Mouse (Mus musculus): ENCODE results near the gene Pgam1.

DNA sequence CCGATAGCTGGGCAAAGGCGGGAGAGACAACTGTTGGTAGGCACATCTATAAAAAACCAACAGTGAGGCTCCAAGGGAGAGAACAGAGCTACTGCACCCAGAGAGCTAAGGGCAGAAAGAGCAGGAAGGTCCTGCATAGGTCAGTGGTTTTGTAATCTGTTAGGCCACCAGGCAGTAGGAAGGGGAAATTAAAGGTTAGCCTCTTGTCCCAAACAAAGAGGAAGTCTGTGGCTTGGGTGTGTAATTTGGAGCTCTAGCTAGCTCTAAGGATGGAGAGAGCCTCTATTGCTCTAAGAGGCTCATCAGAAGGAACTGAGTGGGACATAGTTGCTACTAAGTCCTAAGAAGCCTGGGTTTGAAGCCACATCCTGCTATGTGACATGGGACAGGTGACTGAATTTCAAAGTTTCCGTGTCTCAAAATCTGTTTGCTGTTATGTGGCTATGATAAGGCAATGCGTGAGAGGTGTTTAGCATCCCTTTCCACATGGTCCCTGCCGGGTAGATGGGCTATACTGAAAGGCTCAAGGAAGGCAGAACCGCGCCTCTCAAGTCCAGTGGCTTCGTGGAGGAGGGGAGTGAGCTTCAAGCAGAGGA lies 11.1 kb upstream of the Pgam1 start:
- TF ChIP-seq POLR2A (IDR thresholded peaks at IDR 0.05; ENCODE audit: insufficient read depth, low read depth, low read length) (no peak), CTCF (IDR thresholded peaks at IDR 0.05; ENCODE audit: insufficient read depth, low read depth, low read length) (no peak)

Measured in olfactory bulb, adult 2 months (tissue).